Mouse (Mus musculus) small intestine, adult 10 weeks (tissue): ENCODE results near the gene Ccr4. TPM values are rescaled to one million over a fixed set of nuclear protein-coding genes. Genes with fewer than 3 reads are reported as not detected.

ENCODE experiments used
- polyA plus RNA-seq: library from polyadenylated mRNA; stranded (reverse); fragments of 350-450 nt; fragmentation: Illumina TruSeq; extraction: RNeasy Lipid Tissue Mini Kit (QIAGEN cat#74804); gene quantifications from one replicate; pipeline ENCODE4 v1.2.3, GENCODE M21; 2014; ENCODE audit warnings: low replicate concordance

Gene Ccr4
- 0.19 TPM for polyA plus RNA-seq

DNA sequence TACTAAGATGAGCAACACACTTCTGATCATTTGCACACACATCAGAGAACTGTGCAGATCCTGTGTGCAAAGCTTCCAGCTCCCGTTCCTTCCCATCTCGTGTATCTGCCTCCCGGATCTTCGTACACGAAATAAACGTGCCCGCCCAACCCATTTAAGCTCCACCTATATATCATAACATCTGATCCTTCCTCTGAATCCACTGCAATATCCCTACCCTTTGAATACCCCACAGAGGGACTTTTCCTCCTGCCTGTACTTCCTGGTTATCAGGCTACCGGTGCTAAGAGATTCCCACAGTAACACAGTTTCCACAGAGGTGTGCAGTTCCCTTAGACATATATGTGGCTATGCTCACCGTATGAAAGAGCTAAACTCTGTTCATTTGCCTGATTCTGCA lies at the start of gene Ccr4:
Ccr4 (minus strand) TSS at position 101 of the 400 bp plus-strand sequence.

DNA sequence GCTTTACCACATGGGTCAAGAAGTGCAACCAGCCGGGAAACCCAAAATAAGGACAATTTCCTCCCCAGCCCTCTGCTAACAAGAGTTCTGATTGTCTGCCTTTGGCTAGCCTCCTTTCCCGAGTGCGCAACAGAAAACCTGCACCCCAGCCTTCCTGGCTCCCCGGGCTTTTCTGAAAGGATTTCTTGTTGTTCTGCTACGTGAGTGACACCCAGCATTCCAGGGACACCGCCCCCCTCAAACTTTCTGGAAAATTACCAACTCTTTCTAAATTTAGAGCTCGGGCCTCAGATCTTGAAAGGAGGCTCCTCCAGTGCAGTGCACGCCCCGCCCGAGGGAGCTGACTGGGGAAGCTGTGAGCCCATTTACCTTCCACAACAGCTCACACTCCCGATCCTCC lies 10.6 kb upstream of the Ccr4 start, which contains the start of gene C130032M10Rik:
C130032M10Rik (plus strand) TSS at position 334 of the 400 bp plus-strand sequence.

Other genes starting within 250 kb of the Ccr4 start
- gene Bcl2a1c, start 174.8 kb downstream of the Ccr4 start, polyA plus RNA-seq: not detected
- gene Crtap, start 114.2 kb downstream of the Ccr4 start, polyA plus RNA-seq: 3.9 TPM
- 4.1 TPM for gene Glb1, start 103.8 kb downstream of the Ccr4 start, polyA plus RNA-seq
- 0.33 TPM for gene Tmppe, start 103.8 kb downstream of the Ccr4 start, polyA plus RNA-seq
- gene C130032M10Rik, start 10.8 kb upstream of the Ccr4 start, polyA plus RNA-seq: not detected
- gene Trim71, start 59.5 kb upstream of the Ccr4 start, polyA plus RNA-seq: not detected
- gene Cnot10, start 135.3 kb upstream of the Ccr4 start, polyA plus RNA-seq: 26.2 TPM
- 54.3 TPM for gene Dync1li1, start 183.9 kb upstream of the Ccr4 start, polyA plus RNA-seq
- 155 TPM for gene Cmtm6, start 226.2 kb upstream of the Ccr4 start, polyA plus RNA-seq